Mouse (Mus musculus) intestine, embryonic 14.5 days (tissue): ENCODE data around the gene Rpain. TPM values are rescaled to one million over a fixed set of nuclear protein-coding genes. Genes with fewer than 3 reads are reported as not detected.

Experiments
- ATAC-seq: fragments of 200-750 bp; cut with Nextera tagmentation; replicated peaks from 2 replicates; pipeline ENCODE4 v1.8.0; 2017; ENCODE audit warnings: low read depth, moderate number of reproducible peaks, moderate TSS enrichment, moderate library complexity; ENCODE audit not compliant: low FRiP score, low TSS enrichment
- DNase-seq: peaks from one replicate; pipeline ENCODE4 v3.0.0-alpha.2; 2018; ENCODE audit warnings: low spot score
- H3K27ac ChIP-seq: fragments of 300-500 bp; sonication (generic); 2 replicates; pipeline ENCODE4 v1.5.1; 2014; ENCODE audit warnings: low read depth, mild to moderate bottlenecking, control low read depth
- H3K27me3 ChIP-seq: fragments of 300-500 bp; sonication (generic); replicated peaks from 2 replicates; pipeline ENCODE4 v1.6.1; 2014; ENCODE audit warnings: low read length, control low read depth; ENCODE audit not compliant: control insufficient read depth, insufficient read depth
- H3K36me3 ChIP-seq: fragments of 300-500 bp; sonication (generic); 2 replicates; pipeline ENCODE4 v1.6.1; 2014; ENCODE audit warnings: low read length, control low read depth; ENCODE audit not compliant: control insufficient read depth, insufficient read depth
- H3K4me1 ChIP-seq: fragments of 300-500 bp; sonication (generic); replicated peaks from 2 replicates; pipeline ENCODE4 v1.6.1; 2014; ENCODE audit warnings: low read length, control low read depth, mixed read lengths; ENCODE audit not compliant: control insufficient read depth, insufficient read depth
- H3K4me2 ChIP-seq: fragments of 300-500 bp; sonication (generic); 2 replicates; pipeline ENCODE4 v1.6.1; 2014; ENCODE audit warnings: low read length
- H3K4me3 ChIP-seq: fragments of 300-500 bp; sonication (generic); 2 replicates; pipeline ENCODE4 v1.5.1; 2014; ENCODE audit warnings: low read depth, low read length, control low read depth, mixed read lengths
- H3K9ac ChIP-seq: fragments of 300-500 bp; sonication (generic); 2 replicates; pipeline ENCODE4 v1.6.1; 2014; ENCODE audit warnings: mild to moderate bottlenecking, low read length
- H3K9me3 ChIP-seq: fragments of 300-500 bp; sonication (generic); 2 replicates; pipeline ENCODE4 v1.6.1; 2016; ENCODE audit warnings: low read length, control low read depth; ENCODE audit not compliant: control insufficient read depth
- WGBS: fragments of 180-500 bp; shearing (Covaris S2); extraction: QIAGEN DNeasy Blood & Tissue Kit; methylation state at CpG from one replicate; pipeline ENCODE4 v1.1.7; 2014; 5-methylcytosine and 5-hydroxymethylcytosine counted together
- polyA plus RNA-seq: library from polyadenylated mRNA; unstranded; fragments of >200 nt; fragmentation: Nextera tagmentation; extraction: Ambion mirVana; gene quantifications from 2 replicates; pipeline ENCODE4 v1.2.1, GENCODE M21; 2014

Gene Rpain
- polyA plus RNA-seq, 1 experiment from 2014 or later = 77.4 TPM

DNA sequence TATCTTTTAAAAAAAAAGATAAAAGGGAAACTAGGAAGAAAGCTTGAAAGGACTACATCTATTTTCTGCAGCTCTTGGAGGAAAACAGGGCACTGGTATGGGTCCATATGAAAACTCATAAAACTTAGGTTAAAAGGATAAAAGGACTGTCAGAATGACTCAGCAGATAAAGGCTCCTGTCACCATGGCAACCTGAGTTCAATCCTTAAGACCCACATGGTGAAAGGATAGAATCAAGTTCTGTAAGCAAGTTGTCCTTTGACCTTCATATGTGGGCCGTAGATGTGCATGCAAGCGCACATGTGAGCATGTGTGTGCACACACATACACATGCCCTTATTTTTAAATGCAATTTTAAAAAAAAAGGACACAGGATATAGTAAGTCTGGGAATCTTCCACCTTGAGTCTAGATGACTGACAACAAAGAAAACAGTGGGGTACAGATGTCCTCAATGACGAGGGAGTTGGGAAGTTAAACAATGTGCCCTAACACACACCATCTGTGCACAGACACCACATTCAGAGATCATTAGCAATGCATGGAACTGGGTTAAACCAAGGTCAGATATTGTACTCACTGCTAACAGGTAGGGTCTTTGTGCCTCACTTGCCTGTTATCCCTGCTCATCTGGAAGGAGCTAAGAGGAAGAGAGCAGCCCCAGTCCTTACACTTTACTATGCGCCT lies 5.6 kb upstream of the Rpain start:
- Histone ChIP-seq H3K9ac (no peak overlapping the region), H3K4me3 (no peak overlapping the region), H3K27me3 (no peaks in the 10 kb centered on the region), H3K4me2 (no peak overlapping the region), H3K36me3 (peaks cover 72% of the 10 kb centered on the region), H3K9me3 (no peaks in the 10 kb centered on the region), H3K4me1 (peaks cover 8% of the 10 kb centered on the region), H3K27ac (no peak overlapping the region)
- 84% methylated on average over 4 of the region's 4 CpGs for WGBS
- DNase-seq = no peak
- ATAC-seq = no peak

- Histone ChIP-seq H3K27me3 (no peaks in the 10 kb centered on the region), H3K36me3 (peaks cover 47% of the 10 kb centered on the region), H3K4me2 (peak overlapping the region; percentile 73), H3K4me3 (peak overlapping the region; percentile 99), H3K9ac (peak overlapping the region; percentile 93), H3K4me1 (peaks cover 8% of the 10 kb centered on the region), H3K9me3 (no peaks in the 10 kb centered on the region), H3K27ac (peak overlapping the region; percentile 79)
- DNase-seq (no peak), ATAC-seq (peak; percentile 10; the same call in 1 of the 2 replicates)
- 1% methylated on average over 25 of the region's 25 CpGs for WGBS
Observed at GRCm38 (mm10) chr11:70969271-70969794, 680 bp upstream of the Rpain start.

DNA sequence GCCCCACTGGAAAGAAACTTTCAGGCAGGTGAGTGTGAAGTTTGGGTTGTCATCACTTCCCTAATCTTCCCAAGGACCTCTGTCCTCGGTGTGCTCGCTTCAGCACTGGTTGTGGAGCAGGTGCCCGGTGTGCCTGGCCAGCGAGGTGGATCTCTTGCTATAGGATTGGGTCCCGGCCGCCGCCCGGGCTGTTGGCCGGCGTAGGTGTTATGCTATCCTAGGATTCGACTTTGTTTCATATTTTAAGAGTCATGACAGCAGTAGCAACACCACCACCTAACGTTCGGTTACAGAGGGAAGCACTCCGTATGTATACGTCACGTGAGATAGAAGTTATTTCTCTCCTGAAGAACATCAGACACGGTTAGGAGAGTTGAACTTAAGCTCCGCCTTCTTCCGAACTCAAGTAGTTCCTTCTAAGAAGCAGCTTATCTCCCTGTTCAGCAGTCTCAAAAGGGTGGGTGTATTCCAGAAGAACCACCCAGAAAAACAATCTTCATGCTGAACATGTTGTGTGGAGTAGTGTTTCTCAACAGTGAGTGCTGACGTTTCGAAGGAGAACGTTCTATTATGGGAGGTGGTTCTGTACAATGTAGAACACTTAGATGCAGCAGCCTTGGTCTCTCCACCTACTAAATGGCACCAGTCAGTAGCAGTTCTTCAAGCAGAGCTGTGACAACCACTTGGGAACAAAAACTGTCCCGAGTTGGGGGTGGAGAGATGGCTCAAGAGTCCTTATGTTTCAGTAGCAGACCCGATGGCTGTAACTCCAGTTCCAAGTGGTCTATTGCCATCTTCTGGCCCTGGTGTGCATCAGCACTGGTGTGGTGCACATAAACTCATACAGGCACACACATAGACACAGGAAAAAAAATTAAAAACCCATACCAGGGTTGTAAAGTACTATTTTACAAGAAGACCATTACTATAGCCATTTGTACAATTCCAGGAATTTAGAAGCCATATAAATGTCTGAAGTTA lies 837 bp downstream of the Rpain start:
- Histone ChIP-seq H3K9me3 (no peaks in the 10 kb centered on the region), H3K9ac (peak overlapping the region; percentile 93), H3K27me3 (no peaks in the 10 kb centered on the region), H3K4me3 (peak overlapping the region; percentile 99), H3K36me3 (peaks cover 46% of the 10 kb centered on the region), H3K4me1 (peaks cover 8% of the 10 kb centered on the region), H3K27ac (peak overlapping the region; percentile 82), H3K4me2 (peak overlapping the region; percentile 53)
- ATAC-seq (peak; percentile 51), DNase-seq (no peak)
- WGBS = 16% methylated on average over 24 of the region's 24 CpGs

DNA sequence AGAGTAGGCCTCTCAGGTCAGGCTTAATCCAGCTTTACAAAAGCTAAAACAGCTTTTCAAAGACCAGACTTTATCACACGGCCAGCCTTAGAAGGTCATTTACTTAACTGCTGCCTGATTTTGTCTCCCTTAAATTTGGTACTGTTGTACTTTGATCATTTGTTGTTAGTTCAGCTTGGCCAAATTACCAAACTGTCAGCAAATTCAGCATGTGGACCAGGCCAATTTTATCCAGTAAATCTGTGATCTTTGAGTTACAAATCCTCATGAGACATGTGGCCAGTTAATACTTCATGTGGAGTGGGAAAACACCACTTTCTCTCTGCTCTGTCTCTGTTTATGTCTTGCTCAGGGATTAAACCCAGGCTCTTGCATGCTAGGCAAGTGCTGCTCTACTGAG lies 2.6 kb downstream of the Rpain start:
- Histone ChIP-seq H3K27me3 (no peaks in the 10 kb centered on the region), H3K4me1 (peaks cover 8% of the 10 kb centered on the region), H3K27ac (no peak overlapping the region), H3K9ac (no peak overlapping the region), H3K4me3 (no peak overlapping the region), H3K4me2 (no peak overlapping the region), H3K36me3 (peaks cover 56% of the 10 kb centered on the region), H3K9me3 (no peaks in the 10 kb centered on the region)
- no peak for DNase-seq
- no peak for ATAC-seq
- WGBS = 66% methylated on average over 1 of the region's 1 CpGs

DNA sequence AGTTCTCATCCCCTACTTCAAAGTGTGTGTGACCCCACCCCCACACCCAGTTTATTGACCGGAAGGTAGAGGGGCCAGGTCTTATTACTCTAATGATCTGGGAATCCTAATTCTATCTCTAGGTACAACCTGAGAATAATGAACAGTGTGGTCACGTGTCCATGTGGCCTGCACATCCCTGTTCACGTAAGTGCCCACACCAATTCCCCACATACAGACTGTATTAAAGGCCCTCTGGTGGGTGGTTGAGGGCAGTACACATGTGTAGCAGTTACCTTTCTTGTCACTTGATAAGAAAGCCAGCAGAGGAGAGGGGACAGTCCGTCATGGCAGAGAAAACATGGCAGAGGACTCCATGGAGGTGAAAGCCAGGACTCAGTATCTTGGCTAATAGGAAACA lies 3.9 kb downstream of the Rpain start:
- H3K27me3 ChIP-seq = no peaks in the 10 kb centered on the region
- no peaks in the 10 kb centered on the region for H3K9me3 ChIP-seq
- H3K4me1 ChIP-seq = no peaks in the 10 kb centered on the region
- H3K36me3 ChIP-seq = peaks cover 69% of the 10 kb centered on the region
- ATAC-seq (no peak), DNase-seq (no peak)
- WGBS = 74% methylated on average over 4 of the region's 4 CpGs
- H3K4me3 ChIP-seq = no peak overlapping the region
- H3K9ac ChIP-seq = no peak overlapping the region
- H3K4me2 ChIP-seq = no peak overlapping the region
- no peak overlapping the region for H3K27ac ChIP-seq

GRCm38 (mm10) chr11:70975193-70975592 lies 5.2 kb downstream of the Rpain start:
- H3K9me3 ChIP-seq = no peaks in the 10 kb centered on the region
- no peaks in the 10 kb centered on the region for H3K4me1 ChIP-seq
- no peak for ATAC-seq
- no peak overlapping the region for H3K9ac ChIP-seq
- H3K4me3 ChIP-seq = no peak overlapping the region
- no peak for DNase-seq
- no peak overlapping the region for H3K4me2 ChIP-seq
- peaks cover 82% of the 10 kb centered on the region for H3K36me3 ChIP-seq
- WGBS = 71% methylated on average over 2 of the region's 2 CpGs
- H3K27me3 ChIP-seq = no peaks in the 10 kb centered on the region
- H3K27ac ChIP-seq = no peak overlapping the region

- Histone ChIP-seq H3K9ac (no peak overlapping the region), H3K4me1 (peaks cover 6% of the 10 kb centered on the region), H3K4me3 (no peak overlapping the region), H3K9me3 (no peaks in the 10 kb centered on the region), H3K36me3 (peaks cover 87% of the 10 kb centered on the region), H3K4me2 (no peak overlapping the region), H3K27ac (no peak overlapping the region), H3K27me3 (no peaks in the 10 kb centered on the region)
- DNase-seq (no peak), ATAC-seq (no peak)
- 81% methylated on average over 6 of the region's 6 CpGs for WGBS
Observed at GRCm38 (mm10) chr11:70977293-70977692, 7.3 kb downstream of the Rpain start.

DNA sequence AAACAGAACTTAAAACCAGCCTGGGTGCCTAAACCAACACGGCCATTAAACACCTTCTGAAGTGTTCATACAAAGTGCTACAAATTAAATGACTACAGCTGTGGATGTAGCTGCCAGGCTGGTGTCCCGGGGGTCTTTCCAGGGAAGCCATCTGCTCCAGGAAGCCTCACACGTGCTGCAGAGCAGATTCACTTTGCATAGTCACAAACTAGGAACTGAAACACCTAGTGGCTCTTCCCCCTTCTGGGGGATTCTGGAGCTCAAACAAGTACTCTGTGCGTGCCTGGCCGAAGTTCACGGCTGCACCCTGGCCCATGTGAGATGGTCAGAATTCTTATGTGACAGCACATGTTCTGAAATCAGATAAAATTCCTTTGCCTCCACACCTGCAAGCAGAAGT lies 10.2 kb downstream of the Rpain start:
- ATAC-seq = no peak
- Histone ChIP-seq H3K27me3 (no peaks in the 10 kb centered on the region), H3K27ac (no peak overlapping the region), H3K36me3 (peaks cover 66% of the 10 kb centered on the region), H3K9me3 (no peaks in the 10 kb centered on the region), H3K4me1 (peaks cover 6% of the 10 kb centered on the region), H3K4me3 (no peak overlapping the region), H3K4me2 (no peak overlapping the region), H3K9ac (no peak overlapping the region)
- 89% methylated on average over 6 of the region's 6 CpGs for WGBS
- DNase-seq = no peak
